Mouse (Mus musculus): ENCODE results near the gene Gch1. TPM values are rescaled to one million over a fixed set of nuclear protein-coding genes. Genes with fewer than 3 reads are reported as not detected.

Gch1 gene
- polyA plus RNA-seq, 1 experiment: 3.1 TPM

- Histone ChIP-seq H3K4me1 (no peaks in the 10 kb centered on the region; the same call in 1 of the 2 replicates), H3K27me3 (replicated peaks) (peaks cover 2% of the 10 kb centered on the region), H3K9me3 (no peaks in the 10 kb centered on the region), H3K36me3 (replicated peaks; ENCODE audit: low read length) (no peaks in the 10 kb centered on the region), H3K4me3 (replicated peaks) (no peak overlapping the region)
- no peak for TF ChIP-seq GATA1 (IDR thresholded peaks at IDR 0.05; ENCODE audit: borderline replicate concordance, low read length)
Measured at GRCm38 (mm10) chr14:47208564-47209493, 19.6 kb upstream of the Gch1 start.

GRCm38 (mm10) chr14:47206601-47207000 is 17.4 kb upstream of the Gch1 start:
- Histone ChIP-seq H3K27me3 (replicated peaks) (peaks cover 2% of the 10 kb centered on the region), H3K4me3 (replicated peaks) (peak overlapping the region; percentile 7), H3K9me3 (no peaks in the 10 kb centered on the region), H3K36me3 (replicated peaks; ENCODE audit: low read length) (no peaks in the 10 kb centered on the region), H3K4me1 (no peaks in the 10 kb centered on the region; the same call in 1 of the 2 replicates)
- no peak for TF ChIP-seq GATA1 (IDR thresholded peaks at IDR 0.05; ENCODE audit: borderline replicate concordance, low read length)
- no peak for TF ChIP-seq FLI1 (IDR thresholded peaks at IDR 0.05; ENCODE audit: low read length)

GRCm38 (mm10) chr14:47205270-47205972 is 16.2 kb upstream of the Gch1 start:
- Histone ChIP-seq H3K4me3 (replicated peaks) (no peak overlapping the region), H3K9me3 (no peaks in the 10 kb centered on the region), H3K36me3 (replicated peaks; ENCODE audit: low read length) (no peaks in the 10 kb centered on the region), H3K4me1 (no peaks in the 10 kb centered on the region; the same call in 1 of the 2 replicates), H3K27me3 (replicated peaks) (peaks cover 2% of the 10 kb centered on the region)
- TF ChIP-seq GATA1 (IDR thresholded peaks at IDR 0.05; ENCODE audit: borderline replicate concordance, low read length): no peak

GRCm38 (mm10) chr14:47197340-47197739 is 8.1 kb upstream of the Gch1 start:
- Histone ChIP-seq H3K27me3 (replicated peaks) (peaks cover 5% of the 10 kb centered on the region), H3K36me3 (replicated peaks; ENCODE audit: low read length) (no peaks in the 10 kb centered on the region), H3K4me1 (no peaks in the 10 kb centered on the region), H3K4me3 (replicated peaks) (no peak overlapping the region), H3K9me3 (peaks cover 5% of the 10 kb centered on the region; the same call in 1 of the 2 replicates)
- no peak for TF ChIP-seq FLI1 (IDR thresholded peaks at IDR 0.05; ENCODE audit: low read length)
- no peak for TF ChIP-seq GATA1 (IDR thresholded peaks at IDR 0.05; ENCODE audit: borderline replicate concordance, low read length)

- H3K27me3 ChIP-seq (replicated peaks): peaks cover 5% of the 10 kb centered on the region
- no peak overlapping the region for H3K4me3 ChIP-seq (replicated peaks)
- peaks cover 5% of the 10 kb centered on the region; the same call in 1 of the 2 replicates for H3K9me3 ChIP-seq
- H3K4me1 ChIP-seq: peaks cover 1% of the 10 kb centered on the region; the same call in 1 of the 2 replicates
- no peaks in the 10 kb centered on the region for H3K36me3 ChIP-seq (replicated peaks; ENCODE audit: low read length)
- TF ChIP-seq GATA1 (IDR thresholded peaks at IDR 0.05; ENCODE audit: borderline replicate concordance, low read length) (no peak), FLI1 (IDR thresholded peaks at IDR 0.05; ENCODE audit: low read length) (no peak)
Measured at GRCm38 (mm10) chr14:47196711-47197110, 7.5 kb upstream of the Gch1 start.

- TF ChIP-seq GATA1 (IDR thresholded peaks at IDR 0.05; ENCODE audit: borderline replicate concordance, low read length) (no peak), FLI1 (IDR thresholded peaks at IDR 0.05; ENCODE audit: low read length) (no peak)
- peaks cover 5% of the 10 kb centered on the region; the same call in 1 of the 2 replicates for H3K9me3 ChIP-seq
- no peaks in the 10 kb centered on the region for H3K36me3 ChIP-seq (replicated peaks; ENCODE audit: low read length)
- no peak overlapping the region for H3K4me3 ChIP-seq (replicated peaks)
- H3K27me3 ChIP-seq (replicated peaks): peaks cover 7% of the 10 kb centered on the region
- H3K4me1 ChIP-seq: peaks cover 8% of the 10 kb centered on the region
Measured at GRCm38 (mm10) chr14:47194096-47194495, 4.9 kb upstream of the Gch1 start.

- TF ChIP-seq GATA1 (IDR thresholded peaks at IDR 0.05; ENCODE audit: borderline replicate concordance, low read length): no peak
- TF ChIP-seq FLI1 (IDR thresholded peaks at IDR 0.05; ENCODE audit: low read length): no peak
- Histone ChIP-seq H3K36me3 (replicated peaks; ENCODE audit: low read length) (no peaks in the 10 kb centered on the region), H3K4me3 (replicated peaks) (no peak overlapping the region), H3K27me3 (replicated peaks) (peaks cover 7% of the 10 kb centered on the region), H3K4me1 (peaks cover 14% of the 10 kb centered on the region), H3K9me3 (peaks cover 5% of the 10 kb centered on the region; the same call in 1 of the 2 replicates)
Measured at GRCm38 (mm10) chr14:47193506-47193905, 4.3 kb upstream of the Gch1 start.

- no peak overlapping the region for H3K4me3 ChIP-seq (replicated peaks)
- H3K9me3 ChIP-seq: peaks cover 4% of the 10 kb centered on the region; the same call in 1 of the 2 replicates
- H3K4me1 ChIP-seq: peaks cover 21% of the 10 kb centered on the region
- no peaks in the 10 kb centered on the region for H3K36me3 ChIP-seq (replicated peaks; ENCODE audit: low read length)
- no peak for TF ChIP-seq GATA1 (IDR thresholded peaks at IDR 0.05; ENCODE audit: borderline replicate concordance, low read length)
- TF ChIP-seq FLI1 (IDR thresholded peaks at IDR 0.05; ENCODE audit: low read length): no peak
- H3K27me3 ChIP-seq (replicated peaks): peaks cover 11% of the 10 kb centered on the region
Measured at GRCm38 (mm10) chr14:47191861-47192260, 2.6 kb upstream of the Gch1 start.

GRCm38 (mm10) chr14:47190626-47191025 is 1.4 kb upstream of the Gch1 start:
- peaks cover 6% of the 10 kb centered on the region for H3K27me3 ChIP-seq (replicated peaks)
- no peaks in the 10 kb centered on the region for H3K9me3 ChIP-seq
- no peaks in the 10 kb centered on the region for H3K36me3 ChIP-seq (replicated peaks; ENCODE audit: low read length)
- TF ChIP-seq GATA1 (IDR thresholded peaks at IDR 0.05; ENCODE audit: borderline replicate concordance, low read length) (no peak), FLI1 (IDR thresholded peaks at IDR 0.05; ENCODE audit: low read length) (no peak)
- H3K4me1 ChIP-seq: peaks cover 21% of the 10 kb centered on the region
- no peak overlapping the region for H3K4me3 ChIP-seq (replicated peaks)

GRCm38 (mm10) chr14:47189635-47189955 is 382 bp upstream of the Gch1 start:
- no peaks in the 10 kb centered on the region for H3K36me3 ChIP-seq (replicated peaks; ENCODE audit: low read length)
- H3K4me3 ChIP-seq (replicated peaks): peak overlapping the region; percentile 93
- peaks cover 6% of the 10 kb centered on the region for H3K27me3 ChIP-seq (replicated peaks)
- TF ChIP-seq GATA1 (IDR thresholded peaks at IDR 0.05; ENCODE audit: borderline replicate concordance, low read length) (no peak), FLI1 (IDR thresholded peaks at IDR 0.05; ENCODE audit: low read length) (no peak)
- H3K9me3 ChIP-seq: no peaks in the 10 kb centered on the region
- H3K4me1 ChIP-seq: peaks cover 21% of the 10 kb centered on the region
